Mouse (Mus musculus): ENCODE data around the gene Ror2.

Ror2 gene

DNA sequence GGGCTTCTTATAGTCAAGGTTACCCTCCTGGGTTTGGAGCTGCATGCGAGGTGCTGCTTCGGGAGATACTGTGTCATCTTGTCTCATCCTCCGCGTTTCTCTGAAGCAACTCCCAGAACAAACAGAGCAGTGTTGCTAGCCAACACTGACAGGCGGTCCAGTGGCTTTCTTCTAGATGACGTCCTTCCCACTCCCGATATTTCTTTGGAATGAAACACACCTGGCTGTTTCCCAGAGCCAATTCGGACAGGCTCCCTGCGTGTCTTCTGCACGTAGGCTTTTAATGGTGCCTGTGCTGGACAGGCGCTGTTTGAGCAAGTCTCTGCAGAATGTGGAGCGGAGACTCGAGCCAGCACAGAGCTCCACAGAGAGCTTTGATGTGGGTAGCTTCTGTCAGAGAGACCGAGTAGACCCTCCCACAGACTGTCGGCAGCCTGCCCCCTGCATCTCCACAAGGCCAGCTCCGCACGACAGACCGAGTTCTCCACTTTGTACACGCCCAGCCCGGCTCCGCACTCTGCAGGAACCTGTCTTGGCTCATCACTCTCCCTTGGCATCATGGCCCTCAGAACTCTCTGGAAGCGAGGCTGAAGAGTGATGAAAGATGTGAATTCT lies 216.7 kb downstream of the Ror2 start:
- no peak for DNase-seq (ENCODE audit: low read depth, low spot score)

DNA sequence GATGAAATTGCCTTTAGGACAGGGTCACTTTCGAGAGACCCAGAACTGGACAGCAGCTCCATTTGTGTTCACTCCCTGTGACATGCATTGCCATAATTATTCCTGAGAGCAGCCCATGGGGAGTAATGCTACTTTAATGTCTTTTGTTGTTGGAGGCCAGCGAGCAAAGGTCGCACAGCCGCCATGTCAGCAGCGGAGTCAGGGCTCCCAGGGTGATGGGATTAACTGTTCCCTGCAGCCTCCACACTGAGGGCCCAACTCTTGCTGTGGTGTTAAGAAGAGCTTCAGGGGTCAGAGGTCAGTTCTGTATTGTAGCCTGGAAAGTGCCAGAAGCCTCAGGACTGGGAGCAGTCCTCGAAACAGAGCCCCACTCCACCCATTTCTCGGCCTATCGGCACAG lies 217.5 kb downstream of the Ror2 start:
- DNase-seq (ENCODE audit: low read depth, low spot score) = no peak

GRCm38 (mm10) chr13:53067949-53068348 lies 218.0 kb downstream of the Ror2 start:
- no peak for DNase-seq (ENCODE audit: low read depth, low spot score)

DNA sequence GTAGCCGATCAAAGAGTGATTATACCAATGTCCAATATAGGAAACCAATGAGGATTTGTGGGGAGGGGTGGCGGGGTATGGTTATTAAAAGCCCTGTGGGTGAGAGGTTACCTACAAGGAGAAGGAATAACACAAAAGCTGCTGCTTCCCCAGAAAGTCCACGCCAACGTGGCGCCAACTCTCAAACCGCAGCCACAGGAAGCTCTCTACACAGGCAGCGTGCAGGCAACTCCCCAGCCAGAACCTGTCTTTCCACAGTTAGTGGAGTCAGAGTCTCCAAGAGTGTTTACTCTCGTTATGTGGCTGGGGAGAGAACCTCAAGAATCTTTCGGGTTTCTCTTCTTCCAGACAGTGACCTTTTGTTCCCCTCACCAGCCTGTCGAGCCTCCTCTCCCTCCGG lies 220.8 kb downstream of the Ror2 start:
- no peak for DNase-seq (ENCODE audit: low read depth, low spot score)

GRCm38 (mm10) chr13:53064681-53065080 lies 221.2 kb downstream of the Ror2 start:
- no peak for DNase-seq (ENCODE audit: low read depth, low spot score)

Data from WW6 (cell line).